Mouse (Mus musculus) erythroblast, embryonic 14.5 days (primary cell): ENCODE data around the gene Megf11.

ENCODE experiments used
- GATA1 ChIP-seq: IDR thresholded peaks from 2 replicates; pipeline ENCODE4 v1.6.1; 2012; ENCODE audit warnings: low read length, inconsistent platforms, mixed read lengths
- TAL1 ChIP-seq: IDR thresholded peaks from 3 replicates; pipeline ENCODE4 v1.6.1; 2012; ENCODE audit warnings: low read length, inconsistent platforms, mixed read lengths

DNA sequence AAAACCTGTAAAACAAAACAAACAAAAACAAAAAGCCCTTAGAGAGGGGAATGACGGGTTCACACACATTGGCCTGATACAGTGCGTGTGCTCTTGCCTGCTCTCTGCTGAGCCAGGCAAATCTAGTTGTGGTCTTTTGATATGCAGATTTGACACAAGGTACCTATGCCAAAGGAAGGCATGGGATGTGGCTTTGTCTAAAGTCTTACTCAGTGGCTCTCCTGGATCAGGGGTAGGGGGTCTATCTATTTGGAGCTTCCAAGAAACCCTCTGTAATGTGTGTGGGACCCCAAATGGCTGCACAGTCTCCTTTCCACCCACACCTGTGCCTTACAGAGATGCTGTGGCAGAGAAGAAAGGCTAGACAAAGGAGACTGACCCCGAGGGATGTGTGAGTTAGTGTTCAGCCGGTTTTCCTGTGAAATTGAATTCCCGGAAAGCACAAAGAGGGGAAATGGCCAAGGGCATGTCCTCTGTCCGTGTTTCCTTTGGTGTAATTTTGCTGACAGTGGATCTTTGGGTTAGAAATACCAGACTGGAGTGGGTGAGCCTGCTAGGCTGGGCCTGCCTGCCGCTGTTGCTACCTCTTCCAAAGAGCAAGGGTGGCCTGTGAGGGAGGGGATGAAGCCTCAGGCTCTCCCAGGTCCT, 161.0 kb downstream of the Megf11 start:
- TF ChIP-seq TAL1 (no peak), GATA1 (no peak)
